Mouse (Mus musculus) right cerebral cortex, adult 2 months (tissue): Measurements from ENCODE around the gene Ms4a6b.
"Not testable (repeated sequence)": the region's sequence is repeated elsewhere in the genome, so short reads cannot be mapped to it uniquely, and the experiment has no call there.

ENCODE experiments used
- DNase-seq, 2 experiments: peaks; one replicate each; pipeline ENCODE4 v3.0.0; 2021 to 2022; ENCODE audit warnings: low spot score in 2 of 2

Ms4a6b gene

DNA sequence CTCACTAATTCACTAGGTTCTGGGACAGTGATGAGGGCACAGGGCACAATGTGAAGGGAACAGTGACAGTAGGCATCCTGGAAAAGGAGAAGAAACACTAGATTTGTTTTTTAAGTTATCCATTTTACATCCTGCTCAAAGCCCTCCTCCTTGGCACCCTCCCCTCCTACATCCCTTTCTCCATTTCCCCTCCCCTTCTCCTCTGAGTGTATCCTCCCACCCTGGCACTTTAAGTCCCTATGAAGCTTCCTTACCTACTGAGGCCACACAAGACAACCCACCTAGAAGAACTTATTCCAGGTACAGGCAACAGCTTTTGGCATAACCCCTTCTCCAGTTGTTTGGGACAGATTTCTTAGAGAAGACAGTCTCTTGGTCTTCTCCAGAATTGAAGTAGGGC lies at the start of gene Ms4a6b:
TSS of gene Ms4a6b (plus strand) at position 267 of the 400 bp plus-strand sequence.
- no peak for DNase-seq

DNA sequence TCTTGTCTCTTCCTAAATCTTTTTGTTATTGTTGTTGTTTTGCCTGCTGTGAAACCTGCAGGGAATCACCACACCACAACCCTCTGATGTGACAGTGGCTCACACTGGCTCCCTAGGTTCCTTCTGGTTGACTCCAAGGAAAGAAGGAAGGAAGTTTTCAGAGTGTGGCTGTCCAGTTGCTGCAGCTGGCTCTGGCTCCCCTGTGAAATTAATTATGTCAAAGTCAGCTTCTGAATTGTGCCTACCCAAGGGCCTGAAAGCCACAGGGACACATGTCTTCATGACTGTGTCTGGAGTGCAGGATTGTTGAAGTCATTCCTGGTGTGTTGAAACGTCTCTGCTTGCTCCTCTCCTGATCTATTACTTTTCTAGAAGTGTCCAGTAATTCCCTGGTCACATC lies 48.0 kb upstream of the Ms4a6b start:
- not testable (repeated sequence) for DNase-seq

DNA sequence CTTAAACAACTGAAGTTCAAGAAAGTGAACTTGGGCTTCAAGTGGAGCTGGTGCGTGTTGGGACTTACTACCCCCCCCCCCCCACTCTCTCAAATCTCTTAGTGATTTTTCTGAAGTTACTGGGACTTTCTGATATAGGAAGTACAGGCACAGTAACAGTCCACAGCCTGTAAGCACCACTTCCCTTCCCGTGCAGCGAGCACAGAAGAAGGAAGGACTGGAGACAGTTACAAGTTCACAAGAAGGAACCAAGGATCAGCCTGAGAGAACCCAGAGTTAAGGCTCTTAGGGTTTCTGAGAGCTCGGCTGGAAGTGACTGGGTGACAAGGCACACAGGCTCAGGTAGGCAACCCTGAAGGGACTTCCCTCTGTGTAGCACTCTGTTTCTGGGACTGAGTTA lies 47.1 kb upstream of the Ms4a6b start, which contains the start of gene Ms4a6c:
TSS of gene Ms4a6c (plus strand) at position 152 of the 400 bp plus-strand sequence.
- DNase-seq = not testable (repeated sequence)

DNA sequence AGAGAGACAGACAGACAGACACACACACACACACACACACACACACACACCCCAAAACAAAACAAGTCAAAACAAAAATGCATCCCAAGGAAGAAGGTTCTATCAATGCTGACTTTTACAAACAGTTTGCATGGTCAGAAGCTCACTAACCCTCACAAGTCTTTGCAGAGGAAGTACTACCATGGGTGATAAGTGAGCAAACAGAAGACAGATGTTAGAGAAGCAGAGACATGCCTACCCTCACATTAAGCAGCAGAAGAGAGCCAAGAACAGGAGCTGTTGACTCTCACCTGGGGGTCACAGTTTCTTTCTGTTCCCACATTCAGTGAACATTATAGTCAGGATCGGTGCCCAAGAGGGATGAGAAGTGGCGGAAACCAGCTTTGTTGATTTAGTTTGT lies 36.6 kb upstream of the Ms4a6b start:
- DNase-seq = no peak

DNA sequence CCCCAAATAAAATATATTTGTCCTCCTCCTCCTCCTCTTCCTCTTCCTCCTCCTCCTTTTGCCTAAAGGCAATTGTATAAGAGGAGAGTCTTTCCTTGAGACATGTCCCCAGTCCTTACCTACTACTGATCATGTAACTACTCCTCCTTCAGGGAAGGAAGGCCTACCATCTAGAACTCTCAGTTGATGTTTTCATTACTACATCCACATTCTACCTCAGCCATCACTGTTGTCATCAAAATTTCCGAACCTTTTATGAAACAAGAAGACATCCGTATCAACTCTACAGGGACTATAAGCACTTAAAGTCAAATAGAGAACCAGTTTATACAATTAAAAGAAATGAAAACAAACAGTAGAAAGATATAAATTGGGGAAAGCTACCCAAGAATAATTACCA lies 33.6 kb upstream of the Ms4a6b start:
- DNase-seq = no peak

DNA sequence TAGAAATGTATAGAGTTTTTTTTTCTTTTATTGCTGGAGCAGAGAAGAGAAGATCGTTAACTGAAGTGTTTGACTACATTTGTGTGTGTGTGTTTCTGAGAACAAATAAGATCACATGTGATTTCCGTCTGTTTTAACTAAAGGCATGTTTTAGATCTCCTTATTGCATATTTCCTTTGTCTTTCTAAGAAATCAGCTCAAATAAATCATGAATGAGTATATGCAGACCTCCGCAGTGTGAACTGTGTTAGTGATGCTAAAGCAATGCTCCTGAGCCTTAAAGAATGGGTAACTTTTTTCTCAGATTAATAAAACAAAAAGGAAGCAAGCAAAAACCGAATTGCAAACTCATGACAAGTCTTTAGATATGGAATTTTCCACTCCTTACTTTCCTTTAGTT lies 32.4 kb upstream of the Ms4a6b start:
- DNase-seq = no peak

GRCm38 (mm10) chr19:11484388-11484787 lies 31.9 kb upstream of the Ms4a6b start:
- DNase-seq = no peak

DNA sequence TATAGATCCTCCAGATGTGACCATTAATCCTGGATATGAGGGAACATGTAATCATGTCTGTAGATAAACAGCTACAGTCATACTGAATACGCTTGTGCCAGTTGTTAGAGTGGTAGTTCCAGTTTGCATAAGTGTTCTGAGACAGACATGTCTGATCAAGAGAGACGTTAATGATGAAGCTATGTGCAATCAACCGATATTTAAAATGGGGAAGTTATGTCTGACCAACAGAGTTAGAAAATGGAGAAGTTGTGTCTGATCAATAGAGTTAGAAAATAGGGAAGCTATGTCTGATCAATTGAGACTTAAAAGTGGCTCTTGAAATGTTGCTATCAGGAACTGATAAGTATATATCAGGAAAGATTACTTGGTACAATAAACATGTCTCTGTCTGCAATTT lies 31.0 kb upstream of the Ms4a6b start:
- DNase-seq = no peak

GRCm38 (mm10) chr19:11485746-11486145 lies 30.6 kb upstream of the Ms4a6b start, which contains the start of gene Gm8369:
Gene Gm8369, plus strand, starts transcription at chr19:11485938.
- DNase-seq = peak in 1 of 2 experiments; percentile 11

- no peak for DNase-seq
Measured at GRCm38 (mm10) chr19:11486599-11486998, 29.7 kb upstream of the Ms4a6b start.

- DNase-seq = no peak
Measured at GRCm38 (mm10) chr19:11491406-11492189, 24.7 kb upstream of the Ms4a6b start.

DNA sequence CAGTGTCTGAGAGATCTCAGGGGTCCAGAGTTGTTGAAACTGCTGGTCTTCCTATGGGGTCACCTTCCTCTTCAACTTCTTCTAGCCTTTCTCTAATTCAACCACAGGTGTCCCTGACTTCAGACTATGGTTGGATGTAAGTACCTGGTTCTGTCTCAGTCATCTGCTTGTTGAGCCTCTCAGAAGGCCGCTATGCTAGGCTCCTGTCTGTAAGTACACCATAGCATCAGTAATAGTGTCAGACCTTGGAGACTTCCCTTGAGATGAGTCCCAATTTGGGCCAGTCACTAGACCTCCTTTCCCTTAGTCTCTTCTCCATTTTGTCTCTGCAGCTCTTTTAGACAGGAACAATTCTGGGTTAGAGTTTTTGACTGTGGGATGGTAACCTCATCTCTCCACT lies 23.6 kb upstream of the Ms4a6b start:
- no peak for DNase-seq

GRCm38 (mm10) chr19:11494519-11494918 lies 21.8 kb upstream of the Ms4a6b start:
- DNase-seq = no peak

GRCm38 (mm10) chr19:11496361-11496760 lies 20.0 kb upstream of the Ms4a6b start:
- DNase-seq = no peak

- DNase-seq = not testable (repeated sequence)
Measured at GRCm38 (mm10) chr19:11497300-11497699, 19.0 kb upstream of the Ms4a6b start.

- no peak for DNase-seq
Measured at GRCm38 (mm10) chr19:11500796-11501195, 15.5 kb upstream of the Ms4a6b start.

GRCm38 (mm10) chr19:11501326-11501725 lies 15.0 kb upstream of the Ms4a6b start:
- no peak for DNase-seq

GRCm38 (mm10) chr19:11504857-11505256 lies 11.5 kb upstream of the Ms4a6b start:
- no peak for DNase-seq

GRCm38 (mm10) chr19:11513458-11513857 lies 2.9 kb upstream of the Ms4a6b start:
- DNase-seq = no peak

- DNase-seq = no peak
Measured at GRCm38 (mm10) chr19:11516845-11517244, 533 bp downstream of the Ms4a6b start.

- not testable (repeated sequence) for DNase-seq
Measured at GRCm38 (mm10) chr19:11517373-11517772, 1.1 kb downstream of the Ms4a6b start.

- DNase-seq = not testable (repeated sequence)
Measured at GRCm38 (mm10) chr19:11518356-11518755, 2.0 kb downstream of the Ms4a6b start.

- DNase-seq = no peak
Measured at GRCm38 (mm10) chr19:11520146-11520545, 3.8 kb downstream of the Ms4a6b start.

DNA sequence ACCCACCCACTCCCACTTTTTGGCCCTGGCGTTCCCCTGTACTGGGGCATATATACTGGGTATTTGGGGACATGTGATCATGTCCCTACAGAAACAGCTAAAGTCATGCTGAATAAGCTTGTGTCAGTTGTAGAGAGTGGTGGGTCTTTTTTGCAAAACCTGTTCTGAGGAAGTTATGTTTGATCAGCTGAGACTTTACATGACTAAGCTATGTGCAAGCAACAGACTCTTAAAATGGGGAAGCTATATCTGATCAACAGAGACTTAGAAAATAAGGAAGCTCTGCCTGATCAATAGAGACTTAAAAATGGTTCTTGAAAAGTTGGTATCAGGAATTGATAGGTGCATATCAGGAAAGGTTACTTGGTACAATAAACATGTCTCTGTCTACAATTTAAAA lies 17.1 kb downstream of the Ms4a6b start:
- no peak for DNase-seq
